Mouse (Mus musculus): Measurements from ENCODE around the gene Rhov.

Gene Rhov

DNA sequence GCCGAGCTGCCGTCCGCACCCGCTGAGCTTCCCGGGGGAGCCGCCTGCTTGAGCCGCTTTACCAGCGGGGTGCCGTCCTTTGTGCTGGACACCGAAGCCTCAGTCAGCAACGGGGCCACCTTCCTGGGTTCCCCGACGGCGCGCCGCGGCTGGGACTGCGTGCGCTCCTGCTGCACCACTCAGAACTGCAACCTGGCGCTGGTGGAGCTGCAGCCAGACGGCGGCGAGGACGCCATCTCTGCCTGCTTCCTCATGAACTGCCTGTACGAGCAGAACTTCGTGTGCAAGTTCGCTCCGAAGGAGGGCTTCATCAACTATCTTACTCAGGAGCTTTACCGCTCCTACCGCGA lies 33.2 kb downstream of the Rhov start:
- no peak for DNase-seq (ENCODE audit: low spot score)

DNA sequence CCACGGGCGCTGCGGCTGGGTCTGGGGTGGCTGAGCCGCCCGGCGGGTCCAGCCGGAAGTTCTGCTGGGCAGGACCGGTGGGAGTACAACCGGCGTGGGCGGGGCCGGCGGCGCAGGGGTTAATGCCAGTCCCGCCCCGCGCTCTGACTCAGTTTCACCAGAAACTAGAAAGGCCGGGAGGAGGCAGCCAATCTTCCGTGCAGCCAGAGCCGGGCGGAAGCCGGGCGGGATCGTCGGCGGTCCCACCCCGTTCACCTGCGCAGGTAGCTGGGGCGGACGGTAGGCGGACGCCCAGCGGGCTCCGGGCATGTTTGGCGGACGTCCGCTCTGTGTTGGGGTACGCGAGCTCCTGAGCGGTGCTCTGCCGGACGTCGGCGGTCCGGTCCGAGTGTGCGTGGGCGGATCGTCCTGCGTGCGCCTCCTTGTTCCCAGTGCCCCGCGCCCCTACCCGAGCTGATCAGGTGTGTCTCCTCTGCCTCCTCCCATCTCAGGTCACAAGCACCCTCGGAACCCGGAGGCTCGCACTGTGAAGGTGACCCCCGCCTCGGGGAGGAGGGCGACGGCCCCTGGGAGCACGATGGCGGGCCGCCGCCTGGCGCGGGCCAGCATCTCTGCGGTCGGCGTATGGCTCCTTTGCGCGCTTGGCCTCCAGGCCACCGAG lies 33.7 kb downstream of the Rhov start, which contains the start of gene Spint1:
Gene Spint1 (plus strand): TSS at position 153 of the 661 bp plus-strand sequence.
- DNase-seq (ENCODE audit: low spot score) = no peak

DNA sequence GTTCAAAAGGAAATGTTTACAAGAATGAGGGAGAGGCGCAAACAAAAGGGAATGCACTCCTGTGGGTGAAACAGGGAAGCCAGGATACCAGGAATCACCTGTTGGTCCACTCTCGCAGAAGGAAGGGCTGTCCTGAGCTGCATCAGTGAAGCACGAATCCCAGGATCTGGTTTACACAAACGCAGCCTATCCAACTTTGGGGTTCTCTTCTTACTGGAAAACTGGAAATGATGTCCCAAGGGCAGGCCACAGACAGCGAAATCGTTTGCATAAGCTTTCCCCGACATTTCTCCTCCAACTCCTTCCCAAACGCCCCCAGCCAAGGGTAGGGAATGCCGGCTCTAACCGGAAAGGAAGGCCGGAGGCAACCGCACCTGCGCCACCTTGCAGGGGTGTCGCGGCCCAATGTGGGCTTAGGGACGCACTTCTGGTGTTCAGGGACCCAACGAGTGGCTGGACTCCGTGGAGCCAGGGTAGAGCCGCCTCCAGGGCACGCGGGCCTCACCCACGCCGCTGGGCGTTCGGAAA lies 34.3 kb downstream of the Rhov start:
- DNase-seq (ENCODE audit: low spot score) = no peak

DNA sequence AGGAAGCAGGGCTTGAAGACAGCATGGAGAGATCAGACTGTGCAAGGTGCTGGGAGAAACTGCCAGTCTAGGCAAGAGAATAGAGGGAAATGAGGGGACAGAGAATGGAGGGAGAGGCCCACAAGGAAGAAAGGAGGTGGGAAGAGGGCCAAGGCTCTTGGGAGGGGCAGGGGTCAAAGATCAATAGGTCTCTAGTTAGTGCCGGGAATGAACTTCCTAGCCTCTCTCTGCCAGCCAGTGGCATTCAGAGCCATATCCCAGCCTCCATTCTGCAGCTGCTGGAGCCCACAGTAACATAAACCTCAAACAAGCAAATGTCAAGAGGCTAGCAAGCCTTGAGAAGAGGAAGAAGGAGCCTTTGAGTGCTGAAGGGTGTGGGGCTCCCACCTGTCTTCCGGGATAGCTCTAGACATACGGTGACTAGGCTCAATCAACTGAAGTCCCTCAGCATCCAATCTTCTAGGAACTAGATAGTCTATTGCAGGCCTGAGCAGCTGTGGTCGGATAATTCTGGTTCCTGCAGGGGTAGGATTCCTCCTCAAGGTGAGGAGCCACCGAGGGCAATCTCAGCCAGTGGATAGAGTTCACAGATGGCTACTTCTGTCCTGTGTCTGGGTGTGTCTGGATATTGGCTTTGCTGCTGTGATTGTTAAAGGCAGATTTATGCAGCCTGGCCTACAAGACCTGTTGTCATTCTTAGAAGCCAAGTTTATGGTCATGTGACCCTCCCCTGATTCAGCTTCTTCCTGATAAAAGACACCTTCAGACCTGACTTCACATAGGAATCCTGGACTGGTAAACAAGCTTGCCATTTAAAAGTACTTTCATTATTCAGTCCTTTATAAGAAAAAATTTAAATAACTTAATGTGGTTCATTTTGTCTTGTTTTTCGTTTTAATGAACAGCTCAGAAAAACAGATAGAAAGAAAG lies 41.0 kb downstream of the Rhov start, which contains the start of gene Ppp1r14d:
Gene Ppp1r14d (minus strand): TSS at position 132 of the 930 bp plus-strand sequence.
- no peak for DNase-seq (ENCODE audit: low spot score)
